Comparison of ENCODE assay signal across 9 mouse cellular contexts in the genomic region with DNA sequence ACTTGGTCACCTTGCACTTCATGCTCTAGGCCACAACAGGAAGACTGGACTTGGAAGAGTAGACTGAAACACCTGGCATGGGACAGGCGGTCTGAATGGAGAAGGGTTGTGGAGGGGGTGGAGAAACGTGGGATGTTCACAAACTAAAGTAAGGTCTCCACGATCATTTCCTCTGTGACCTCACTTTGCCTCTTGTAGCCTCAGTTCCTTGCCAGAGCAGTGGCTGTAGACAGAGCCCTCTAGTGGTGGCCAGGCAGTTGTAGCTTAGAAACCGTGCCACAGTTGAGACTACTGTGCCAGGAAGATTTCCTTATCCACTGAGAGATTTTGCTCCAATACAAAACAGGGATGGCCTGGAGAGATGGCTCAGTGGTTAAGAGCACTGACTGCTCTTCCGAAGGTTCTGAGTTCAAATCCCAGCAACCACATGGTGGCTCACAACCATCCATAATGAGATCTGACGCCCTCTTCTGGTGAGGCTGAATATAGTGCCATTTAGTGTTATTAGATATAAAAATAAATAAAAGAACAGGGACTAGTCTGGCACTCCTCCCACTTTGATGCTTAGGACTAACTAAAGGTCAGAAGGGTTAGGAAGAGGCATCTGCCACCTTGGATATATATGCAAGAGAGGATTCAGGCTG. TPM values are rescaled to one million over a fixed set of nuclear protein-coding genes. Genes with fewer than 3 reads are reported as not detected.
DNase-seq lines count a peak whose midpoint lies in the region; ATAC-seq lines count a peak whose summit lies in the region.
"Had no signal": no experiment of that assay in that cellular context is flagged by ENCODE, and none has a peak within 500 bp of the region (broad histone marks: within the 10 kb centered on the region; RNA-seq: fewer than 3 reads in every experiment).

No protein-coding gene starts in this region.

- no peak overlapping the region for H3K4me3 ChIP-seq in kidney, embryonic 15.5 days (replicated peaks)
- H3K4me3 ChIP-seq: heart, embryonic 15.5 days had no signal

- peak overlapping the region; percentile 95; the same call in 1 of the 2 replicates for H3K27ac ChIP-seq in kidney, embryonic 15.5 days

- no peak overlapping the region for H3K9ac ChIP-seq in kidney, embryonic 15.5 days
- H3K9ac ChIP-seq: heart, embryonic 15.5 days had no signal

- peaks cover 23% of the 10 kb centered on the region for H3K27me3 ChIP-seq in kidney, embryonic 15.5 days

- peaks cover 14% of the 10 kb centered on the region for H3K36me3 ChIP-seq in kidney, embryonic 15.5 days
- H3K36me3 ChIP-seq: heart, embryonic 15.5 days had no signal

- no peak for ATAC-seq in kidney, embryonic 15.5 days (replicated peaks; ENCODE audit: low FRiP score)
- ATAC-seq in megakaryocyte-erythroid progenitor cell, adult 5-6 weeks (replicated peaks; ENCODE audit: low FRiP score, low TSS enrichment, poor library complexity, severe bottlenecking) = peak; percentile 54

- no peak overlapping the region for H3K4me2 ChIP-seq in kidney, embryonic 15.5 days

- peaks cover 49% of the 10 kb centered on the region for H3K4me1 ChIP-seq in kidney, embryonic 15.5 days

- WGBS in kidney, embryonic 15.5 days = 40% methylated on average over 6 of the region's 6 CpGs

- no peak for DNase-seq in kidney, adult 11 months
- peak; percentile 47 for DNase-seq in MEL-GATA-1-ER (ENCODE audit: extremely low read depth, low read depth)
- peak; percentile 67 to 74 for DNase-seq in cerebellum, postnatal 10 days
- peak; percentile 56 for DNase-seq in heart, postnatal 4 days
- DNase-seq in ovary, postnatal 10 days (ENCODE audit: low spot score) = no peak
- DNase-seq in left cerebral cortex, adult 11 months (ENCODE audit: low spot score) = no peak

- H3K9me3 ChIP-seq in kidney, embryonic 15.5 days (replicated peaks) = no peaks in the 10 kb centered on the region
- H3K9me3 ChIP-seq: heart, embryonic 15.5 days had no signal

RNA-seq across cellular contexts. Expression of gene Tnfrsf18, which starts 7.6 kb away (rescaled TPM):
- polyA plus RNA-seq in kidney, embryonic 15.5 days (2015; fragmentation: Nextera tagmentation; extraction: Ambion mirVana) = 1.7 and 2.4 TPM in 2 replicates
- under 1 TPM in 1 of 2 experiments, not detected in 1; 0.29 TPM for total RNA-seq in heart, postnatal 4 days (2021)
- 3.7 and 7.5 TPM in 2 replicates for total RNA-seq in megakaryocyte-erythroid progenitor cell, adult 5-6 weeks (2014; fragmentation: Nextera tagmentation)
- total RNA-seq in megakaryocyte-erythroid progenitor cell, adult 5-6 weeks (2017) = 2.6 and 7.0 TPM in 2 replicates

RNA-seq across cellular contexts. Expression of gene Tnfrsf4, which starts 20.0 kb away (rescaled TPM):
- polyA plus RNA-seq in kidney, embryonic 15.5 days (2015; fragmentation: Nextera tagmentation; extraction: Ambion mirVana) = 0.72 and 0.78 TPM in 2 replicates
- under 1 TPM; 0.34 to 0.62 TPM for total RNA-seq in heart, postnatal 4 days (2021)
- 2.5 and 6.9 TPM in 2 replicates for total RNA-seq in megakaryocyte-erythroid progenitor cell, adult 5-6 weeks (2014; fragmentation: Nextera tagmentation)
- total RNA-seq in megakaryocyte-erythroid progenitor cell, adult 5-6 weeks (2017) = 1.8 and 5.6 TPM in 2 replicates

RNA-seq across cellular contexts. Expression of gene Ttll10, which starts 25.6 kb away (rescaled TPM):
- 7.8 TPM in 2 replicates for polyA plus RNA-seq in kidney, embryonic 15.5 days (2015; fragmentation: Nextera tagmentation; extraction: Ambion mirVana)
- under 1 TPM; 0.16 to 0.55 TPM for total RNA-seq in heart, postnatal 4 days (2021)
- total RNA-seq in megakaryocyte-erythroid progenitor cell, adult 5-6 weeks (2014; fragmentation: Nextera tagmentation) = not detected in 2 replicates
- not detected in 2 replicates for total RNA-seq in megakaryocyte-erythroid progenitor cell, adult 5-6 weeks (2017)

RNA-seq across cellular contexts. Expression of gene Sdf4, which starts 40.9 kb away (rescaled TPM):
- 158 and 161 TPM in 2 replicates for polyA plus RNA-seq in kidney, embryonic 15.5 days (2015; fragmentation: Nextera tagmentation; extraction: Ambion mirVana)
- 100 to 1,000 TPM; 107 to 109 TPM for total RNA-seq in heart, postnatal 4 days (2021)
- 48.2 and 74.4 TPM in 2 replicates for total RNA-seq in megakaryocyte-erythroid progenitor cell, adult 5-6 weeks (2014; fragmentation: Nextera tagmentation)
- 137 and 143 TPM in 2 replicates for total RNA-seq in megakaryocyte-erythroid progenitor cell, adult 5-6 weeks (2017)

RNA-seq across cellular contexts. Expression of gene B3galt6, which starts 41.1 kb away (rescaled TPM):
- polyA plus RNA-seq in kidney, embryonic 15.5 days (2015; fragmentation: Nextera tagmentation; extraction: Ambion mirVana) = 17.5 and 18.1 TPM in 2 replicates
- 1 to 10 TPM; 4.1 to 4.5 TPM for total RNA-seq in heart, postnatal 4 days (2021)
- 7.6 and 9.4 TPM in 2 replicates for total RNA-seq in megakaryocyte-erythroid progenitor cell, adult 5-6 weeks (2014; fragmentation: Nextera tagmentation)
- total RNA-seq in megakaryocyte-erythroid progenitor cell, adult 5-6 weeks (2017) = 11.0 and 11.7 TPM in 2 replicates

Comparison
In these comparisons a context has a peak if more than half of its experiments do, and no peak if none do; other contexts are left out.
1. DNase-seq: peak in MEL-GATA-1-ER (single experiment), cerebellum, postnatal 10 days (2 of 2) and heart, postnatal 4 days (single experiment); none in kidney, adult 11 months (single experiment), ovary, postnatal 10 days (single experiment) and left cerebral cortex, adult 11 months (single experiment).